Mouse (Mus musculus) neural tube, embryonic 15.5 days (tissue): Measurements from ENCODE around the gene Rnf13. TPM values are rescaled to one million over a fixed set of nuclear protein-coding genes. Genes with fewer than 3 reads are reported as not detected.
A peak's percentile ranks its signal among the peaks of the same experiment; 100 is the strongest.

Source experiments
- ATAC-seq: fragments of 200-750 bp; cut with Nextera tagmentation; 2 replicates; pipeline ENCODE4 v1.8.0; 2017; ENCODE audit warnings: mild to moderate bottlenecking, moderate TSS enrichment, moderate library complexity; ENCODE audit not compliant: low FRiP score
- H3K27ac ChIP-seq: fragments of 300-500 bp; sonication (generic); replicated peaks from 2 replicates; pipeline ENCODE4 v1.5.1; 2015; ENCODE audit warnings: mild to moderate bottlenecking, inconsistent platforms
- H3K27me3 ChIP-seq: fragments of 300-500 bp; sonication (generic); replicated peaks from 2 replicates; pipeline ENCODE4 v1.6.1; 2015; ENCODE audit warnings: inconsistent platforms
- H3K36me3 ChIP-seq: fragments of 300-500 bp; sonication (generic); 2 replicates; pipeline ENCODE4 v1.6.1; 2015; ENCODE audit warnings: inconsistent platforms
- H3K4me1 ChIP-seq: fragments of 300-500 bp; sonication (generic); 2 replicates; pipeline ENCODE4 v1.6.1; 2015; ENCODE audit warnings: inconsistent platforms
- H3K4me2 ChIP-seq: fragments of 300-500 bp; sonication (generic); 2 replicates; pipeline ENCODE4 v1.6.1; 2015; ENCODE audit warnings: inconsistent platforms, mild to moderate bottlenecking, moderate library complexity
- H3K4me3 ChIP-seq: fragments of 300-500 bp; sonication (generic); replicated peaks from 2 replicates; pipeline ENCODE4 v1.5.1; 2015; ENCODE audit warnings: mild to moderate bottlenecking, inconsistent platforms
- H3K9ac ChIP-seq: fragments of 300-500 bp; sonication (generic); replicated peaks from 2 replicates; pipeline ENCODE4 v1.6.1; 2015; ENCODE audit warnings: mild to moderate bottlenecking, inconsistent platforms
- H3K9me3 ChIP-seq: fragments of 300-500 bp; sonication (generic); replicated peaks from 2 replicates; pipeline ENCODE4 v1.6.1; 2016; ENCODE audit warnings: inconsistent platforms
- WGBS: fragments of 180-500 bp; shearing (Covaris S2); methylation state at CpG from one replicate; pipeline ENCODE4 v1.1.7; 2015; ENCODE audit warnings: mixed read lengths; 5-methylcytosine and 5-hydroxymethylcytosine counted together
- polyA plus RNA-seq: library from polyadenylated mRNA; unstranded; fragments of >200 nt; fragmentation: Nextera tagmentation; extraction: Ambion mirVana; gene quantifications from 2 replicates; pipeline ENCODE4 v1.2.1, GENCODE M21; 2015

The Rnf13 gene
- polyA plus RNA-seq, result 87.3 and 91.4 TPM in 2 replicates

DNA sequence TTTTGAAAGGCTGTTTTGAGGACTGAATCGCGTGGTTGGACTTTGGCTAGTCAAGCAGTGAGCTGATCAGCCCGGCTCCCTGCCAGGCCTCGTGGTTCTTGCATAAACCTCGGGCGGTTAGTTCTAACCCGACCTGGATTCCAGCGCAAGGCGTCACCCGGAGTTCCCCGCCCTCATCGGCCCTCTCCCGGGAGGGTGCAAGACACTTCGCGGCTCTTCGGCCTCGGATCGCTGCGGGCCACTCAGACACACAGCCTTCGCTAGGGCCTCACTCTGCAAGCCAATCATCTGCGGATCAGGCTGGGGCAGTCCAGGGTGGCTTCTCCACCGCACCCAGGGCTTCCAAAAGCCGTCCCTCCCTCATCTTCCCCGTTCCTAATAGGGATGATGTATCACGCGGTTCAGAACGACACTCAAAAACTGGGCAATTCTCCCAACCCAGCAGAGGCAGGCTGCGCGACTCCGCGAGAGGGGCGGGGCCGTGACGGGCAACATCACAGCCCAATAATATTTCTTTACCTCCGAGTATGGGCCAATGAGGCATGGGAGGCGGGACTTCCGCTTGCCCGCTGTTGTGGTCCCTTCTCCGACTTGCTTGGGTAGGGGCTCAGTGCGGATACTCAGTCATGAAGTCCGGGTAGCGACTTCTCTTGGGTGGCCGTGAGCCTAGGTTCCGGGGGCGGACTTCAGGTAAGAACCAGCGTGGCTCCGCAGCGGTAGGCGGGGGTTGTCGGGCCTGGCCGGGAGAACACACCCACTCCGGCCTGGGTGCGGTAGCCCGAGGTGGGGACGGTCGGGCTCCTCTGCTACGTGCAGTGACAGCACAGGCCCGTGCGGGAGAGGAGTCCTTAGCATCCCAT lies at the start of gene Rnf13:
Rnf13 (plus strand) TSS at position 552 of the 860 bp plus-strand sequence.
- H3K36me3 ChIP-seq, result no peaks in the 10 kb centered on the region
- peak; percentile 100 for ATAC-seq
- peak within 1 kb of the TSS; percentile 75 for H3K4me2 ChIP-seq

DNA sequence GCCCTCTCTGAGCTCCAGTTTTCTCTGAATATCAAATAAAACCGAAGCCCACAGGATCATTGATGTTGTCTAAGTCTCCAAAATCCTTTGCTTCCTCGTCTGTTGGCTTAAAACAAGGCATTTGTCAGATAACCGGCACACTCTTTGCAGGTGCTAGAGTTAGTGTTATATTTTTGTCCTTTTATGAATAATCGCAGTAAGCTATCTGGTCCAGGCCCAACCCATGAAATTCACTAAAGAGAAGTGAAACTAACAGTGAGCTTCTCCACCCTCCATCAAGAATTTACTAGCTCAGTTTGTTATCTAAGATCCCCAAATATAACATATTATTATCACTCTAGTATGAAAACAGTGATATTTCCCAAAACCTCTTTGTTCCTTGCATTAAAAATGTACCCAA lies 44.1 kb upstream of the Rnf13 start:
- Histone ChIP-seq H3K36me3 (no peaks in the 10 kb centered on the region), H3K4me2 (no peak overlapping the region), H3K4me3 (no peak overlapping the region), H3K4me1 (no peaks in the 10 kb centered on the region), H3K27ac (no peak overlapping the region), H3K9ac (no peak overlapping the region), H3K27me3 (no peaks in the 10 kb centered on the region), H3K9me3 (no peaks in the 10 kb centered on the region)
- 90% methylated on average over 4 of the region's 4 CpGs for WGBS
- ATAC-seq, result no peak

More for the DNA sequence above, at the start of gene Rnf13:
- peak within 1 kb of the TSS; percentile 77 for H3K9ac ChIP-seq
- WGBS, result under 1% methylated on average over 59 of the region's 59 CpGs
- peaks cover 16% of the 10 kb centered on the region for H3K4me1 ChIP-seq
- H3K9me3 ChIP-seq, result no peaks in the 10 kb centered on the region
- peak within 1 kb of the TSS; percentile 96 for H3K27ac ChIP-seq
- peak within 1 kb of the TSS; percentile 94 for H3K4me3 ChIP-seq
- no peaks in the 10 kb centered on the region for H3K27me3 ChIP-seq

GRCm38 (mm10) chr3:57692719-57693118 lies 43.1 kb upstream of the Rnf13 start, which contains the start of gene Ankub1:
Gene Ankub1, minus strand, starts transcription at chr3:57692799.
- Histone ChIP-seq H3K4me2 (no peak within 1 kb of the TSS), H3K27me3 (no peaks in the 10 kb centered on the region), H3K4me1 (no peaks in the 10 kb centered on the region), H3K36me3 (no peaks in the 10 kb centered on the region), H3K4me3 (no peak within 1 kb of the TSS), H3K9me3 (no peaks in the 10 kb centered on the region), H3K9ac (no peak within 1 kb of the TSS), H3K27ac (no peak within 1 kb of the TSS)
- 43% methylated on average over 2 of the region's 2 CpGs for WGBS
- no peak for ATAC-seq

DNA sequence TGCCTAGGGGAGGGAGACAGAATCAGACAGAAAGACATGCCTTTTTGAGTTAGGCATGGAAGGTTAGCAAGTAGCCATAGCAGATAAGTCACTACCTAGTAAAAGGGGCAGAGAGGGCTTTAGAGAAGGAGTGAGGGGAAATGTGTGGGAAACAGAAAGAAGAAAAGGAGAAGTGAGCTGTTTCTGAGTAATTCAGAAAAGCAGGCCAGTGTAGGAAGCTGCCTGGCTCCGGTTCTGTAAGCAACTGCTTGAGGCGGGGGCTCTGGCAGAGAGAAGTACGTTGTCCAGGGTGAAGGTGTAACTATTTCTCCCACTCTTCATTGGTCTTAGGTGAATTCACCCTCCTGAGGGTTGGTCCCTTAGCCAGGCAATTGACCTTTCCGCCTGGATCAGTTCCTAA lies 39.6 kb upstream of the Rnf13 start:
- H3K27me3 ChIP-seq, result no peaks in the 10 kb centered on the region
- no peak for ATAC-seq
- no peak overlapping the region for H3K27ac ChIP-seq
- 92% methylated on average over 4 of the region's 4 CpGs for WGBS
- H3K9me3 ChIP-seq, result no peaks in the 10 kb centered on the region
- no peak overlapping the region for H3K4me3 ChIP-seq
- no peaks in the 10 kb centered on the region for H3K4me1 ChIP-seq
- no peaks in the 10 kb centered on the region for H3K36me3 ChIP-seq
- H3K4me2 ChIP-seq, result no peak overlapping the region
- no peak overlapping the region for H3K9ac ChIP-seq

GRCm38 (mm10) chr3:57696779-57697178 lies 39.1 kb upstream of the Rnf13 start:
- Histone ChIP-seq H3K4me2 (no peak overlapping the region), H3K9ac (no peak overlapping the region), H3K27ac (no peak overlapping the region), H3K9me3 (no peaks in the 10 kb centered on the region), H3K36me3 (no peaks in the 10 kb centered on the region), H3K27me3 (no peaks in the 10 kb centered on the region), H3K4me3 (no peak overlapping the region), H3K4me1 (no peaks in the 10 kb centered on the region)
- ATAC-seq, result no peak
- WGBS, result 94% methylated on average over 9 of the region's 9 CpGs

GRCm38 (mm10) chr3:57714151-57714550 lies 21.7 kb upstream of the Rnf13 start:
- no peak overlapping the region for H3K4me3 ChIP-seq
- H3K27ac ChIP-seq, result no peak overlapping the region
- H3K36me3 ChIP-seq, result no peaks in the 10 kb centered on the region
- no peaks in the 10 kb centered on the region for H3K27me3 ChIP-seq
- WGBS, result 91% methylated on average over 6 of the region's 6 CpGs
- ATAC-seq, result no peak
- no peaks in the 10 kb centered on the region for H3K4me1 ChIP-seq
- no peak overlapping the region for H3K4me2 ChIP-seq
- no peak overlapping the region for H3K9ac ChIP-seq
- H3K9me3 ChIP-seq, result no peaks in the 10 kb centered on the region

DNA sequence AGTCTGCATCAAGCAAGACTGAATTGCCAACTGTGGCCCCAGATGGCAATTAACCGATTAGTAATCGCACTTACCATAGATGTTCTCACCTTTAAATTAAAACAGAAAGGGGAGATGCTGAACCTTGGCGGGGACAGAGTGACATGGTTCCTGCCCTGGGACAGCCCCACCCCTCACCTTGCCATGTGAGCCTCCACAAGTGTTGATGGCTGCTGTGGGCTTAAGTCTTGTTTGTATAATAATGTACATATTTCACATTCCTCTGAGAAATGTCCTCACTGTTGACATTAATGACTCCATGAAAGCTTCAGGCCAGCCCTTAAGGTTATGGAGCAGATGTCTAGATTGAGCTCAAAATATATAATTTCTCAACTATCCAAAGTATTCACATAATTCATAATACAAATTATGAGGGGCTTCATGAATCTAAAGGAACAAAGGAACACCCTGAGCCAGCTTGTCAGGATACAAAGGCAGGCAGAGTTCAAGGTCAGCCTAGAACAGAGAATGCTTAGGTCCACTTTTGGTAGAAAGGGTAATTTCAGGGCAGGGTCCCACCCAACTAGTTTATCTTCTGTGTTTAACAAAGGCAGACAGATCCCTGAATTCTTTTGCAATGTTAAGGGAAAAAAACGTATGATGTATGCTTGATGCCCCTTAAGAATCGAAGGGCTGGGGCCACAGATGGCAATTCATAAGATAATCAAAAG lies 3.5 kb upstream of the Rnf13 start:
- Histone ChIP-seq H3K4me1 (peaks cover 11% of the 10 kb centered on the region), H3K27ac (no peak overlapping the region), H3K9ac (no peak overlapping the region), H3K27me3 (no peaks in the 10 kb centered on the region), H3K36me3 (no peaks in the 10 kb centered on the region), H3K9me3 (no peaks in the 10 kb centered on the region), H3K4me2 (no peak overlapping the region), H3K4me3 (no peak overlapping the region)
- ATAC-seq, result no peak
- 77% methylated on average over 5 of the region's 5 CpGs for WGBS

GRCm38 (mm10) chr3:57736419-57737095 lies 695 bp downstream of the Rnf13 start:
- Histone ChIP-seq H3K27me3 (no peaks in the 10 kb centered on the region), H3K4me1 (peaks cover 16% of the 10 kb centered on the region), H3K4me3 (peak overlapping the region; percentile 94), H3K27ac (peak overlapping the region; percentile 96), H3K9ac (peak overlapping the region; percentile 77), H3K36me3 (no peaks in the 10 kb centered on the region), H3K9me3 (no peaks in the 10 kb centered on the region), H3K4me2 (peak overlapping the region; percentile 75)
- no peak; the same call in 1 of the 2 replicates for ATAC-seq
- WGBS, result under 1% methylated on average over 13 of the region's 13 CpGs

GRCm38 (mm10) chr3:57739830-57740229 lies 4.0 kb downstream of the Rnf13 start:
- Histone ChIP-seq H3K4me3 (no peak overlapping the region), H3K27ac (no peak overlapping the region), H3K36me3 (no peaks in the 10 kb centered on the region), H3K4me2 (no peak overlapping the region), H3K4me1 (peaks cover 16% of the 10 kb centered on the region), H3K9me3 (no peaks in the 10 kb centered on the region), H3K27me3 (no peaks in the 10 kb centered on the region), H3K9ac (no peak overlapping the region)
- WGBS, result 92% methylated on average over 1 of the region's 1 CpGs
- ATAC-seq, result no peak

DNA sequence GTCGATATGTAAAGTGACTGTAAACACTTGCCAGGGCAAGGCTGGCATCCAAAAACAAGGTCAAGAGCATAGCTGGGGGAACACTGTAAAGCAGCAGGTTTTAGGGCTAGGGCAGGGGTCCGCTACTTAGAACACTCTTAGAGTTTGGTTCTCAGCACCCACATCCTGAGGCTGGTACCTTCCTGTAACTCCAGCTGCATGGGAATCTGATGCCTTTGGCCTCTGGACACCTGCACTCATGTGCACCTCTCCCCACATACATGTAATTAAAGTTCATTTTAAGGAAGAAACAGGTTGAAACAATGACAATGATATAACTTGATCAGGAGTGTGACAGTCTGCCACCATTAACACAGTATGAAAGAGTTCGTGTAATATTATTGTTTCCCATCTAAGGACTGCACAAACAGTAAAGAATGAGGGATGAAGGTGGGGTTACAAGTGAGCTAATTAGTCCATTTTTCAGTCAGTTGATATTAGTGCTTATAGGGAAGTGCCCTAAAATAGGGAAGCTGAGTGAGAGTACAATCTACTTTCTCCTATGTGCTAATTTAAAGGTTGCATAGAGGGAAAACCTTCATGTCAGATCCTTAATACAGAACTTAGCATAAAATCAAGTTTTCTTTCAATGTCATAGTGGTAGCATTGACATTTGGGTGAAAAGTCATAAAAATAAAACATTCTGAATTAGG lies 12.9 kb downstream of the Rnf13 start:
- H3K4me1 ChIP-seq, result no peaks in the 10 kb centered on the region
- no peak for ATAC-seq
- no peak overlapping the region for H3K9ac ChIP-seq
- H3K4me2 ChIP-seq, result no peak overlapping the region
- H3K9me3 ChIP-seq, result no peaks in the 10 kb centered on the region
- H3K27me3 ChIP-seq, result no peaks in the 10 kb centered on the region
- 91% methylated on average over 3 of the region's 3 CpGs for WGBS
- no peaks in the 10 kb centered on the region for H3K36me3 ChIP-seq
- no peak overlapping the region for H3K4me3 ChIP-seq
- H3K27ac ChIP-seq, result no peak overlapping the region

DNA sequence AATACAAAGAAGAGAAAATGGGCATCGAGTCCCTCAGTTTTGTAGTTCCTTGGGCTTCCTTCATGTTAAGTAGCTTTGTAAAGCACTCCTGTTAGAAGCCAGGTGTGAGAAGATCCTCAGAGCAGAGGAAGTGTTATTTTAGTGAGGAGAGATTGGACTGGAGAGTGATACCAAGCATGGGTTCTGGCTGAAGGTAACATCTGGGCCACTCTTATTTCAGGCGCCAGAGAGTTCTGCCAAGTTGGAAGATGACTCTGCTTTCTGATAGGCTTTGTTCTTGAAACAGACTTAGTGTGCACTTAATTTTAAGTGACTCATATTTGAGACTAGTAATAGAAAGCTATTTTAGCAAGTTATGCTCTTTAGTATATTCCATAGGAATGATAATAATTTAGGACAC lies 41.1 kb downstream of the Rnf13 start:
- no peak overlapping the region for H3K27ac ChIP-seq
- H3K9ac ChIP-seq, result no peak overlapping the region
- H3K36me3 ChIP-seq, result peaks cover 7% of the 10 kb centered on the region
- no peak for ATAC-seq
- WGBS, result 88% methylated on average over 2 of the region's 2 CpGs
- H3K4me2 ChIP-seq, result no peak overlapping the region
- H3K4me3 ChIP-seq, result no peak overlapping the region
- no peaks in the 10 kb centered on the region for H3K4me1 ChIP-seq
- no peaks in the 10 kb centered on the region for H3K27me3 ChIP-seq
- no peaks in the 10 kb centered on the region for H3K9me3 ChIP-seq
